Mouse (Mus musculus): ENCODE results near the gene Polr2b. TPM values are rescaled to one million over a fixed set of nuclear protein-coding genes. Genes with fewer than 3 reads are reported as not detected.

Polr2b gene
- total and polyA plus RNA-seq, 3 experiments, result 58.3 to 178 (median 91.4) TPM

DNA sequence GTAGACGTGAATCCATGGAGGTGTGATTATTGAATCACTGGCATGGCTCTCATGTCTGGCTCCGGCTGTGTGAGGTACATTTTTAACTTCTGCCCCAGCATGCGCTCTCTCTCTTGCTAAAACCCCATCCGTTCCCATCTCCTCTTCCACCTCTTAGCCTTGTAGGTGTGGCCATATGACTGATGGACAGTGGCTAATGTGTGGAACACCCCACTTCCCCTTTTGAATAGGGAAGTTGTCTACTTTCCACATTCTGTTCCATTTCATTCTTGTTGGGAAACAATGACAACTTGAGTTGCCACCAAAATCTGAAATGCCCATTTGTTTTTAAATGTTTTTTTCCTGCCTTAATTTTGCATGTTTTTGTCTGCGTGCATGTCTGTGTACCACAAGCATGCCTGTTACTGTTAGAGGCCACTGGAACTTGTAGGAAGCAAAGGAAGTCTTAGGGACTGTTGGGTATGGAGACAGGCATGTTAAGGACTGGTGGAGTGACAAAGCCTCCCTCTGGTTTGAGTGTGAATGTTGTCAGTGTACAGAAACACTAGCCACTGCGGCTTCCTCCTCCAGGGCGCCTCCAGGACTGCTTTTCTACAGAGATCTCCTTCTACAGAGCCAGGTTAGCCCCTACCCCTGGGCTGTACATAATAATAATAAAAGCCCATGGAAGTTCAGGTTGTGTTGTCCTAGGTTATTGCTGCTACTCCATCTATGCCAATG is 17.0 kb upstream of the Polr2b start:
- Histone ChIP-seq H3K36me3 (ENCODE audit: control insufficient read depth in 1 of 2, insufficient read depth in 2 of 2, low read length in 2 of 2) (peaks cover 10 to 32% of the 10 kb centered on the region in 2 experiments), H3K4me3 (ENCODE audit: control insufficient read depth in 1 of 2, insufficient read depth in 1 of 2, low read depth in 2 of 2, low read length in 2 of 2) (no peak overlapping the region), H3K4me1 (ENCODE audit: control insufficient read depth in 1 of 2, insufficient read depth in 2 of 2, low read length in 2 of 2) (peaks cover 2 to 8% of the 10 kb centered on the region in 2 experiments; a peak in 3 of 4 replicates), H3K9me3 (replicated peaks; ENCODE audit: insufficient read depth, low read length) (no peaks in the 10 kb centered on the region), H3K9ac (ENCODE audit: control insufficient read depth, low read depth, low read length, poor library complexity, severe bottlenecking) (no peak overlapping the region), H3K79me2 (ENCODE audit: control insufficient read depth, insufficient read depth, low read length, poor library complexity) (no peaks in the 10 kb centered on the region), H3K27me3 (ENCODE audit: control insufficient read depth in 1 of 2, insufficient read depth in 2 of 2, low read length in 2 of 2) (no peaks in the 10 kb centered on the region), H3K27ac (ENCODE audit: control insufficient read depth, low read depth, low read length) (no peak overlapping the region)
- no peak for TF ChIP-seq HCFC1 (IDR thresholded peaks at IDR 0.05; ENCODE audit: low read depth, low read length)
- TF ChIP-seq JUND (IDR thresholded peaks at IDR 0.05; ENCODE audit: low read depth, low read length), result no peak
- 0 out of 2 replicates have a peak, but pooled peaks have one; percentile 36 for TF ChIP-seq ELF1 (IDR thresholded peaks at IDR 0.05; ENCODE audit: low read depth, low read length)
- no peak for TF ChIP-seq CHD2 (IDR thresholded peaks at IDR 0.05; ENCODE audit: low read length)
- no peak for TF ChIP-seq MAFK (IDR thresholded peaks at IDR 0.05; ENCODE audit: borderline replicate concordance, low read depth, low read length)
- TF ChIP-seq E2F4 (IDR thresholded peaks at IDR 0.05; ENCODE audit: borderline replicate concordance, low read depth, low read length), result no peak
- TF ChIP-seq ETS1 (IDR thresholded peaks at IDR 0.05; ENCODE audit: low read depth, low read length), result no peak
- no peak for TF ChIP-seq UBTF (IDR thresholded peaks at IDR 0.05; ENCODE audit: borderline replicate concordance, insufficient read depth, low read depth, low read length)
- no peak for TF ChIP-seq USF2 (IDR thresholded peaks at IDR 0.05; ENCODE audit: borderline replicate concordance in 1 of 2, insufficient read depth in 1 of 2, low read depth in 1 of 2, low read length in 2 of 2)
- no peak for TF ChIP-seq SMC3 (IDR thresholded peaks at IDR 0.05; ENCODE audit: low read depth, low read length)
- no peak for TF ChIP-seq CHD1 (IDR thresholded peaks at IDR 0.05; ENCODE audit: low read depth, low read length)
- TF ChIP-seq POLR2AphosphoS5 (IDR thresholded peaks at IDR 0.05; ENCODE audit: borderline replicate concordance, low read depth, low read length), result no peak
- TF ChIP-seq MXI1 (IDR thresholded peaks at IDR 0.05; ENCODE audit: low read depth, low read length), result no peak
- peak; percentile 49; the same call in 1 of the 2 replicates for TF ChIP-seq SIN3A (IDR thresholded peaks at IDR 0.05; ENCODE audit: low read length)
- TF ChIP-seq GABPA (IDR thresholded peaks at IDR 0.05; ENCODE audit: low read depth, low read length), result no peak
- TF ChIP-seq MAX (IDR thresholded peaks at IDR 0.05; ENCODE audit: low read length), result 0 out of 2 replicates have a peak, but pooled peaks have one; percentile 25
- no peak for TF ChIP-seq BHLHE40 (IDR thresholded peaks at IDR 0.05; ENCODE audit: borderline replicate concordance, low read depth, low read length)
- no peak for TF ChIP-seq KAT2A (conservative IDR thresholded peaks at IDR 0.05; ENCODE audit: low read depth, low read length)
- no peak for TF ChIP-seq ZMIZ1 (IDR thresholded peaks at IDR 0.05; ENCODE audit: low read depth, low read length)
- TF ChIP-seq EP300 (IDR thresholded peaks at IDR 0.05; ENCODE audit: low read depth in 1 of 2, low read length in 2 of 2), result peak in 1 of 2 experiments; percentile 55; a peak in 2 of 4 replicates
- TF ChIP-seq MYC (IDR thresholded peaks at IDR 0.05; ENCODE audit: low read depth, low read length), result 0 out of 2 replicates have a peak, but pooled peaks have one; percentile 57
- peak; percentile 82 for DNase-seq (ENCODE audit: low read depth, low spot score)
